Mouse (Mus musculus) embryonic facial prominence, embryonic 11.5 days (tissue): Measurements from ENCODE around the gene Cts8. TPM values are rescaled to one million over a fixed set of nuclear protein-coding genes. Genes with fewer than 3 reads are reported as not detected.
A peak's percentile ranks its signal among the peaks of the same experiment; 100 is the strongest.

Source experiments
- ATAC-seq: fragments of 200-750 bp; cut with Nextera tagmentation; replicated peaks from 2 replicates; pipeline ENCODE4 v1.8.0; 2017; ENCODE audit warnings: low read depth; ENCODE audit not compliant: insufficient number of reproducible peaks, low FRiP score, low TSS enrichment
- DNase-seq: peaks from one replicate; pipeline ENCODE4 v3.0.0-alpha.2; 2015; ENCODE audit warnings: low spot score
- H3K27ac ChIP-seq: fragments of 300-500 bp; sonication (generic); replicated peaks from 2 replicates; pipeline ENCODE4 v1.5.1; 2014; ENCODE audit warnings: mild to moderate bottlenecking, low read depth, low read length, control low read depth
- H3K27me3 ChIP-seq: fragments of 300-500 bp; sonication (generic); 2 replicates; pipeline ENCODE4 v1.6.1; 2014; ENCODE audit warnings: mild to moderate bottlenecking, low read length, moderate library complexity, mixed read lengths; ENCODE audit not compliant: control insufficient read depth, insufficient read depth
- H3K36me3 ChIP-seq: fragments of 300-500 bp; sonication (generic); replicated peaks from 2 replicates; pipeline ENCODE4 v1.6.1; 2014; ENCODE audit warnings: low read depth, mild to moderate bottlenecking, low read length, moderate library complexity, mixed read lengths; ENCODE audit not compliant: control insufficient read depth, insufficient read depth
- H3K4me1 ChIP-seq: fragments of 300-500 bp; sonication (generic); 2 replicates; pipeline ENCODE4 v1.6.1; 2014; ENCODE audit warnings: low read length, mixed read lengths; ENCODE audit not compliant: control insufficient read depth, insufficient read depth
- H3K4me2 ChIP-seq: fragments of 300-500 bp; sonication (generic); 2 replicates; pipeline ENCODE4 v1.6.1; 2014; ENCODE audit warnings: low read depth, mild to moderate bottlenecking, control low read depth, low read length, moderate library complexity
- H3K4me3 ChIP-seq: fragments of 300-500 bp; sonication (generic); 2 replicates; pipeline ENCODE4 v1.5.1; 2014; ENCODE audit warnings: low read depth, low read length, control low read depth
- H3K9ac ChIP-seq: fragments of 300-500 bp; sonication (generic); replicated peaks from 2 replicates; pipeline ENCODE4 v1.6.1; 2014; ENCODE audit warnings: mild to moderate bottlenecking, control low read depth, low read length
- H3K9me3 ChIP-seq: fragments of 300-500 bp; sonication (generic); replicated peaks from 2 replicates; pipeline ENCODE4 v1.6.1; 2016; ENCODE audit warnings: mild to moderate bottlenecking, low read length, inconsistent platforms, mixed read lengths; ENCODE audit not compliant: control insufficient read depth
- WGBS: fragments of 180-500 bp; shearing (Covaris S2); extraction: QIAGEN DNeasy Blood & Tissue Kit; methylation state at CpG from one replicate; pipeline ENCODE4 v1.1.7; 2014; 5-methylcytosine and 5-hydroxymethylcytosine counted together
- polyA plus RNA-seq: library from polyadenylated mRNA; unstranded; fragments of >200 nt; fragmentation: Nextera tagmentation; extraction: Ambion mirVana; gene quantifications from 2 replicates; pipeline ENCODE4 v1.2.1, GENCODE M21; 2014

Gene Cts8
- not detected in 2 replicates for polyA plus RNA-seq

DNA sequence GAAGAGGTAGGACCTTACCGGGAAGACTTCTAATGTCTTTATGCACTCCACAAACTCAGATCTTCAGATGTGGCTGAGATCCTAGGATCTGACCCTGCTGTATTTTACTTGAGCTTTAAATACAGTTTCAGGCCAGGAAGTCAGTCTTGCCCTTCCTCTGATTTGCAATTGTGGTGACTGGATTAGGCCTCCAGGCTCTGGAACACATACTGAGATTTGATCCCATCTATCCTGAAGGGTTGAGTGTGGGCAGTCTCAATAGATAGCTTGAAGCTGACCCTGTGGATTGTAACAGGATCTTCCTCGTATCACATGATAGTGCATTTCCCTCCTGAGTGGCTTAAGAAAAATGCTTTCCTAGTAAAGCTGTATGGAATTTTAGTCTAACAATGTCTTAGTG lies at the start of gene Cts8:
TSS of gene Cts8 (minus strand) at position 101 of the 400 bp plus-strand sequence.
- H3K4me1 ChIP-seq, result no peaks in the 10 kb centered on the region
- no peak for DNase-seq
- H3K9me3 ChIP-seq, result no peaks in the 10 kb centered on the region
- no peak for ATAC-seq
- no peaks in the 10 kb centered on the region for H3K27me3 ChIP-seq
- no peak within 1 kb of the TSS for H3K4me3 ChIP-seq
- 77% methylated on average over 2 of the region's 2 CpGs for WGBS
- H3K9ac ChIP-seq, result no peak within 1 kb of the TSS
- H3K4me2 ChIP-seq, result no peak within 1 kb of the TSS
- H3K27ac ChIP-seq, result no peak within 1 kb of the TSS
- no peaks in the 10 kb centered on the region for H3K36me3 ChIP-seq

DNA sequence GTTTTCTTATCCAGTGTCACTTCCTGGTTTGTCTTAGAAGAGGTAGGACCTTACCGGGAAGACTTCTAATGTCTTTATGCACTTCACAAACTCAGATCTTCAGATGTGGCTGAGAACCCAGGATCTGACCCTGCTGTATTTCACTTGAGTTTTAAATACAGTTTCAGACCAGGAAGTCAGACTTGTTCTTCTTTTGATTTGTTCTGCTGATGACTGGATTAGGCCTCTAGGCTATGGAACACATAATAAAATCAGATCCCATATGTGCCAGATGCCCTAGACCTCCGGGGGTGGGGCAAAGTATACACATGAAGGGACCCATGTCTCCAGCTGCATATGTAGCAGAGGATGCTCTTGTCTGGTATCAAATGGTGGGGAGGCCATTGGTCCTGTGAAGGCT lies 33.6 kb upstream of the Cts8 start, which contains the start of gene Gm49398:
TSS of gene Gm49398 (minus strand) at position 101 of the 400 bp plus-strand sequence.
- DNase-seq (no peak), ATAC-seq (no peak)
- Histone ChIP-seq H3K27ac (no peak within 1 kb of the TSS), H3K4me3 (no peak within 1 kb of the TSS), H3K36me3 (no peaks in the 10 kb centered on the region), H3K27me3 (no peaks in the 10 kb centered on the region), H3K9ac (no peak within 1 kb of the TSS), H3K9me3 (no peaks in the 10 kb centered on the region), H3K4me1 (no peaks in the 10 kb centered on the region), H3K4me2 (no peak within 1 kb of the TSS)
- WGBS, result 96% methylated on average over 2 of the region's 2 CpGs

DNA sequence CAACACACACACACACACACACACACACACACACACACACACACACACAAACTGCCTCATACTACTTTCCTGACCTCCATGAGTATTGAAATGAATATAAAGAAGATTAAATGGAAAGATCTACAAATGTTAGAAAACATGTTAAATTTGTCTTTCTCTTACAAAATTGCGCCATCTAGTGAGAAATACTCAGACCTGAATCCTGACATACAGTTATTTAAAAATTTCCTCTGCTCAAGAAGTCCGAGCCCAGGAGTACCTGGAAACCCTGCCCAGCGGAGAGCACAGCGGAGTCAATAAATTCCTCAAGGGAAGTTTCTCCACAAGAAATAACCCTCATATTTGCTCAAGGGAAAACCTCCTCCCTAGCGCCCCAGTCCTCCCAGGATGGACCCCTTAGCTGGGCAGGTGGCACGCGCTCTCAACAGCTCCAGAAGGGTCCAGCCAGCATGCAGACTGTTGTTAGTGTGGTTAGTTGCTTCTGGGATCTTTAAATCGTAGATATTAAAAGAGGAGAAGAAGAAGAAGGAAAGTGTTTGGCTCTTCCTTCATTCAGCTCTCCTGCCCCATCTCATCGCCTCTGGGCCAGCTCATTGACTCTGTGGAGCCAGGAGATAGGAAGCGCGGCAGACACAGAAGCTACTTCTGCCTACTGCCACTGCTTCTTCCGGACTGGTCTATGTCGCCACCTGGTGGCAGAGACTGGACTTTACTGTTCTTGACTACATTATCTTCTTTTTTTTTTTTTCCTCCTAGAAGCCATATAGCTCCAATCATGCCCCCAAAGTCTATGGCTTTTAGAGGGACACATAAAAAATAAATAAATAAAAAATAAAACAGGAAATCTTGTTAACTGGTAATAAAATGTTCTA lies 13.8 kb downstream of the Cts8 start:
- DNase-seq (peak; percentile 51), ATAC-seq (no peak)
- peaks cover 2% of the 10 kb centered on the region; the same call in 1 of the 2 replicates for H3K9me3 ChIP-seq
- WGBS, result 55% methylated on average over 13 of the region's 13 CpGs
- H3K9ac ChIP-seq, result no peak overlapping the region
- no peak overlapping the region for H3K27ac ChIP-seq
- no peak overlapping the region for H3K4me3 ChIP-seq
- no peaks in the 10 kb centered on the region for H3K36me3 ChIP-seq
- no peaks in the 10 kb centered on the region for H3K4me1 ChIP-seq
- H3K4me2 ChIP-seq, result no peak overlapping the region
- H3K27me3 ChIP-seq, result no peaks in the 10 kb centered on the region

DNA sequence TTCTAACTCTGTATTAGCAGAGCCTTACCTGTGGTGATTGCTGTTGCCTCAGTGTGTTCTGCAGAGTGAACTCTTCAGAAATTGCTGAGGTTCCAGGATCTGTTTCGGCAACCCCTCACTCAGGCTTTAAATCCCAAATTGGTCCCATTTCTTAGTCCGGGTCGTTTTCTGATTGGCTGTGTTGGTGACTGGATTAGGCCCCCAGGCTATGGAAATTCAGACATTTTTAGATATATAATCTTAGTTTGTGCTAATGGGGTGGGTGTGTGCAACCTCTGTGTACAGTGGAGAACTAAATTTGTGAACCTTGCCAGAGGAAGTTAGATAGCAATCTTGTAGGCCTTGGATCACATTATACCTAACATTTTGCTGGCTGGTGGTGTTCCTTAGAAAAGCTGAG lies 51.8 kb downstream of the Cts8 start, which contains the start of gene Cts6:
TSS of gene Cts6 (minus strand) at position 101 of the 400 bp plus-strand sequence.
- Histone ChIP-seq H3K27me3 (no peaks in the 10 kb centered on the region), H3K4me1 (no peaks in the 10 kb centered on the region), H3K4me2 (no peak within 1 kb of the TSS), H3K4me3 (no peak within 1 kb of the TSS), H3K9ac (no peak within 1 kb of the TSS), H3K9me3 (peaks cover 3% of the 10 kb centered on the region; the same call in 1 of the 2 replicates), H3K27ac (no peak within 1 kb of the TSS), H3K36me3 (no peaks in the 10 kb centered on the region)
- DNase-seq (no peak), ATAC-seq (no peak)
- whole genome bisulfite sequencing, result 88% methylated on average over 3 of the region's 3 CpGs

Other genes starting within 250 kb of the Cts8 start
- not detected in 2 replicates for gene Ctsj, start 249.4 kb downstream of the Cts8 start, polyA plus RNA-seq
- gene Ctsq, start 214.7 kb downstream of the Cts8 start, polyA plus RNA-seq, result not detected in 2 replicates
- gene Ctsr, start 91.1 kb downstream of the Cts8 start, polyA plus RNA-seq, result not detected in 2 replicates
- not detected in 2 replicates for gene Cts6, start 51.9 kb downstream of the Cts8 start, polyA plus RNA-seq
- not detected in 2 replicates for gene Gm49398, start 33.5 kb upstream of the Cts8 start, polyA plus RNA-seq
- gene Cts7, start 102.8 kb upstream of the Cts8 start, polyA plus RNA-seq, result not detected in 2 replicates